Mouse (Mus musculus) stomach, embryonic 14.5 days (tissue): ENCODE measurements around the gene Gm49380. TPM values are rescaled to one million over a fixed set of nuclear protein-coding genes. Genes with fewer than 3 reads are reported as not detected.

Source experiments
- ATAC-seq: fragments of 200-750 bp; cut with Nextera tagmentation; 2 replicates; pipeline ENCODE4 v1.8.0; 2017; ENCODE audit warnings: low read depth, moderate TSS enrichment; ENCODE audit not compliant: insufficient number of reproducible peaks, insufficient read depth, low FRiP score
- H3K27ac ChIP-seq: fragments of 300-500 bp; sonication (generic); 2 replicates; pipeline ENCODE4 v1.5.1; 2014; ENCODE audit warnings: mild to moderate bottlenecking, low read length, moderate library complexity, mixed read lengths
- H3K27me3 ChIP-seq: fragments of 300-500 bp; sonication (generic); 2 replicates; pipeline ENCODE4 v1.6.1; 2014; ENCODE audit warnings: low read length, control low read depth, mixed read lengths; ENCODE audit not compliant: control insufficient read depth, insufficient read depth
- H3K36me3 ChIP-seq: fragments of 300-500 bp; sonication (generic); 2 replicates; pipeline ENCODE4 v1.6.1; 2014; ENCODE audit warnings: mild to moderate bottlenecking, control low read depth, low read length, moderate library complexity, mixed read lengths; ENCODE audit not compliant: control insufficient read depth, insufficient read depth
- H3K4me1 ChIP-seq: fragments of 300-500 bp; sonication (generic); 2 replicates; pipeline ENCODE4 v1.6.1; 2014; ENCODE audit warnings: low read length, control low read depth, mixed read lengths; ENCODE audit not compliant: control insufficient read depth, insufficient read depth
- H3K4me2 ChIP-seq: fragments of 300-500 bp; sonication (generic); replicated peaks from 2 replicates; pipeline ENCODE4 v1.6.1; 2014; ENCODE audit warnings: low read depth, low read length, control low read depth
- H3K4me3 ChIP-seq: fragments of 300-500 bp; sonication (generic); 2 replicates; pipeline ENCODE4 v1.5.1; 2014; ENCODE audit warnings: low read depth, low read length, control low read depth
- H3K9ac ChIP-seq: fragments of 300-500 bp; sonication (generic); replicated peaks from 2 replicates; pipeline ENCODE4 v1.6.1; 2014; ENCODE audit warnings: low read depth, mild to moderate bottlenecking, control low read depth, low read length, moderate library complexity, mixed read lengths
- H3K9me3 ChIP-seq: fragments of 300-500 bp; sonication (generic); 2 replicates; pipeline ENCODE4 v1.6.1; 2016; ENCODE audit warnings: low read depth, low read length, control low read depth; ENCODE audit not compliant: control insufficient read depth
- WGBS: fragments of 180-500 bp; shearing (Covaris S2); extraction: QIAGEN DNeasy Blood & Tissue Kit; methylation state at CpG from one replicate; pipeline ENCODE4 v1.1.7; 2014; 5-methylcytosine and 5-hydroxymethylcytosine counted together
- polyA plus RNA-seq: library from polyadenylated mRNA; unstranded; fragments of >200 nt; fragmentation: Nextera tagmentation; extraction: Ambion mirVana; gene quantifications from 2 replicates; pipeline ENCODE4 v1.2.1, GENCODE M21; 2014

Gene Gm49380
- 0.43 and 0.52 TPM in 2 replicates for polyA plus RNA-seq

DNA sequence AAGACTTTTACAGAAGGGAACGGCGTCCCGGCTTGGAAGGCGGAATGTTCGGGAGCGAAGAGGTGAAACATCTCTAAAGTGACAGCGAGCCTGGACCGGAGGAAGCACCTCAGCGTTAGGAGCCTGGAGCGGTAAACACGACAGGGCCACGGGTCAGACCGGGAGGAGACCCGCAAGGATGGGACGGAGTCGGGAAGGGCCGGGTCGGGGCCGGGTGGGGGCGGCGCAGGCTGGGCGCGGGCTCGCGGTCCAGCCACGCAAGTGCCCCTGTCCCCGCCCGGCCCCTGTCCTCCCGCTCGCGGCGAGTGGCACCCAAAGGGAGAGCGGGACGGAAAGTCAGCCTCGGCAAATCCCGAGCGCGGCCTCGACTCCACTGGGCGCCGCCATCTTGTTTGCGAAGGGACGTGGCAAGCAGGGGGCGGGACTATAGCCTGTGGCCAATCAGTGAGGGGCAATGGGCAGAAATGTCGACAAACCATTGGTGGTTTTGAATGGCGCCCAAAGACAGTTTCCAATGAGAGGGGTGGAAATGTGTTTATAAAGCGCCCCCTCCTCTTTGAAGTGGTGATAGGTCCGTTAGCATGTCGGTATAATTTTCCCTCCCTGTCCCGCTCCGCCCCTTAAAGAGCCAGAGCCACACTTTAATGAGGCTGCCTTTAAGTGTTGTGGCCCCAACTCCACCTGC lies at the start of gene Gm49380, which contains the start of gene Rnf26:
Gene Gm49380 (minus strand): TSS at position 396 of the 685 bp plus-strand sequence.
Gene Rnf26 (minus strand): TSS at position 413 of the 685 bp plus-strand sequence.
- H3K4me1 ChIP-seq: peaks cover 23% of the 10 kb centered on the region
- no peaks in the 10 kb centered on the region for H3K36me3 ChIP-seq
- H3K9ac ChIP-seq: peak within 1 kb of the TSS; percentile 79
- H3K27me3 ChIP-seq: no peaks in the 10 kb centered on the region
- ATAC-seq: peak; percentile 93
- peak within 1 kb of the TSS; percentile 75; the same call in 1 of the 2 replicates for H3K27ac ChIP-seq
- no peaks in the 10 kb centered on the region for H3K9me3 ChIP-seq
- peak within 1 kb of the TSS; percentile 46 for H3K4me2 ChIP-seq
- WGBS: 1% methylated on average over 51 of the region's 51 CpGs
- peak within 1 kb of the TSS; percentile 78 for H3K4me3 ChIP-seq

- H3K9me3 ChIP-seq: no peaks in the 10 kb centered on the region
- 80% methylated on average over 3 of the region's 3 CpGs for WGBS
- no peak for ATAC-seq
- H3K4me1 ChIP-seq: no peaks in the 10 kb centered on the region
- no peaks in the 10 kb centered on the region for H3K27me3 ChIP-seq
- H3K36me3 ChIP-seq: peaks cover 70% of the 10 kb centered on the region
- no peak overlapping the region for H3K4me3 ChIP-seq
- no peak overlapping the region for H3K4me2 ChIP-seq
- H3K9ac ChIP-seq: no peak overlapping the region
- no peak overlapping the region for H3K27ac ChIP-seq
Measured at GRCm38 (mm10) chr9:44159886-44160285, 46.6 kb upstream of the Gm49380 start.

- Histone ChIP-seq H3K4me3 (no peak overlapping the region), H3K9me3 (no peaks in the 10 kb centered on the region), H3K9ac (no peak overlapping the region), H3K27ac (no peak overlapping the region), H3K36me3 (peaks cover 36% of the 10 kb centered on the region), H3K4me1 (no peaks in the 10 kb centered on the region), H3K4me2 (no peak overlapping the region), H3K27me3 (no peaks in the 10 kb centered on the region)
- 69% methylated on average over 3 of the region's 3 CpGs for WGBS
- ATAC-seq: no peak
Measured at GRCm38 (mm10) chr9:44147290-44147689, 34.0 kb upstream of the Gm49380 start.

- H3K36me3 ChIP-seq: peaks cover 31% of the 10 kb centered on the region
- no peak overlapping the region for H3K9ac ChIP-seq
- no peak overlapping the region for H3K27ac ChIP-seq
- no peaks in the 10 kb centered on the region for H3K27me3 ChIP-seq
- no peaks in the 10 kb centered on the region for H3K4me1 ChIP-seq
- H3K4me3 ChIP-seq: no peak overlapping the region
- no peak overlapping the region for H3K4me2 ChIP-seq
- H3K9me3 ChIP-seq: no peaks in the 10 kb centered on the region
- no peak for ATAC-seq
Measured at GRCm38 (mm10) chr9:44144718-44145060, 31.4 kb upstream of the Gm49380 start.

DNA sequence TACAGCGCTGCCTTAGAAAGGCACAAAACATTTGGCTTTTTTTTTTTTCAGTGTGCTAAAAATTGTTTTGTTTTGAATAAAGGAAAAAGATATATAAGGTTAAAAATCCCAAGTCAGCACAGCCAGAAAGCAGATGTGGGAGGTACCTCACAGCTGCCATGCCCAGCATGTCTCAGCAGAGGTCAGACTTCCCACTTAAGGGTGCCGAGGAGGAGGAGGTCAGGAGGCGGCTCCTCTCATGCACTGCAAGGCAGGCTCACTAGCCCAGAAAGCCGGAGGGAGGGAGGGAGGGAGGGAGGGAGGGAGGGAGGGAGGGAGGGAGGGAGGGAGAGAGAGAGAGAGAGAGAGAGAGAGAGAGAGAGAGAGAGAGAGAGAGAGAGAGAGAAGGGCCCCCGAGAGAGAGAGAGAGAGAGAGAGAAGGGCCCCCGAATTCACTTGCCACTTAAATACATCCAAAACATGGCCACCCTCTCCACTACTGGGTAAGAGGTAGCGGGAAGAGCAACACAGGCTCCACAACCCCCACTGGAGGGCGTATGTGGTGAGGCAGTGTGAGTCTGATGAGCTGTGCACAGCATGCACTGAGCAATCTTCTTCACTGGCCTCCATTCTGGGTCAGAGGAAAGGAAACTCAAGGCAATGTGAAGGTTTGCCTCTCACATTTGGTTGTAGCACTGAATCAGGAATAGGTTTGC lies 30.9 kb upstream of the Gm49380 start:
- H3K27ac ChIP-seq: no peak overlapping the region

GRCm38 (mm10) chr9:44143421-44143820 lies 30.1 kb upstream of the Gm49380 start:
- peaks cover 34% of the 10 kb centered on the region for H3K36me3 ChIP-seq
- ATAC-seq: no peak
- 81% methylated on average over 5 of the region's 5 CpGs for WGBS

More for the DNA sequence above, 30.9 kb upstream of the Gm49380 start:
- no peaks in the 10 kb centered on the region for H3K4me1 ChIP-seq
- H3K27me3 ChIP-seq: no peaks in the 10 kb centered on the region
- no peak overlapping the region for H3K4me2 ChIP-seq
- H3K9me3 ChIP-seq: no peaks in the 10 kb centered on the region
- H3K36me3 ChIP-seq: peaks cover 33% of the 10 kb centered on the region
- no peak overlapping the region for H3K4me3 ChIP-seq
- H3K9ac ChIP-seq: no peak overlapping the region
- 37% methylated on average over 5 of the region's 8 CpGs for WGBS
- ATAC-seq: no peak

DNA sequence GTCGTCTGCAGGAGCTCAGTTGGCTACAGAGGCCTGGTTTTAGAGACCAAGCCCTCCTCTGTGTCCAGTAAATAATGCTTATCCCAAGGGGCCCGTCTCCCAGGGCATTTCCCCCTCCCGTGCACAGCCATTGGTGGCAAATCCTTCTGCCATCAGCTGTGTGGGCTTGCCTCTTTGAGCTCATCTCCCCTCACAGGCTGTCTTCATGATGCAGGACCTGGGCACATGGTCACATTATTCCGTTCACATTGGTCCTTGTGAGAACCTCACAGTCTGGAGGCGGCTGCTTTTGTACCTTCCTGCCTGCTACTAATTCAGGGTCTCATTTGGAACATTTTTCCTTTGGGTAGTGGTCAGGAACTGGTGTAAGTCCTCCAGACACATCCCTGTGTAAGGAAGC lies 28.7 kb upstream of the Gm49380 start:
- Histone ChIP-seq H3K36me3 (peaks cover 32% of the 10 kb centered on the region), H3K4me2 (no peak overlapping the region), H3K27me3 (no peaks in the 10 kb centered on the region), H3K9ac (no peak overlapping the region), H3K4me1 (no peaks in the 10 kb centered on the region), H3K9me3 (no peaks in the 10 kb centered on the region), H3K4me3 (no peak overlapping the region), H3K27ac (no peak overlapping the region)
- no peak for ATAC-seq
- 74% methylated on average over 5 of the region's 5 CpGs for WGBS

More at GRCm38 (mm10) chr9:44143421-44143820, 30.1 kb upstream of the Gm49380 start:
- Histone ChIP-seq H3K9ac (no peak overlapping the region), H3K27me3 (no peaks in the 10 kb centered on the region), H3K4me1 (no peaks in the 10 kb centered on the region), H3K27ac (no peak overlapping the region), H3K4me2 (no peak overlapping the region), H3K4me3 (no peak overlapping the region), H3K9me3 (no peaks in the 10 kb centered on the region)

DNA sequence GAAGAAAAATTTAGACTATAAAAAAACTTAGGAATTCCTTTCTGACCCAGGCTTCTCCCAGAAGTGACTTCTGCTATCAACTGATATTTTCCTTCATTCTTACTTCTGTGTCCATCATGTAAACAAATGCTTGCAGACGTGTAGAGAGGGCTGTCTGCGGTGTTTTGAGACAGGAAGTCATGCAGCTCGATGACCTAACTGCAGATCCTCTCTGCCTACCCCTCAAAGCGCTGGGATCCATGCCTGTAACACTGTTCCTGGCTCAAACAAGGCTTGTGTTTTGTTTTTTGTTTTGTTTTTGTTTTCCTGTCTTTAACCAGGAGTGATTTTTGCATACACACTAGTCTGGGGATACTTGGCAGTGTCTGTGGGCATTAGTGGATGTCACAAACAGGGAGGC lies 24.5 kb upstream of the Gm49380 start:
- Histone ChIP-seq H3K27ac (no peak overlapping the region), H3K36me3 (peaks cover 19% of the 10 kb centered on the region), H3K9ac (no peak overlapping the region), H3K27me3 (no peaks in the 10 kb centered on the region), H3K4me2 (no peak overlapping the region), H3K4me1 (peaks cover 24% of the 10 kb centered on the region), H3K9me3 (no peaks in the 10 kb centered on the region), H3K4me3 (no peak overlapping the region)
- 48% methylated on average over 4 of the region's 4 CpGs for WGBS
- ATAC-seq: no peak
